Mouse (Mus musculus): ENCODE measurements around the gene Cyb5d1. TPM values are rescaled to one million over a fixed set of nuclear protein-coding genes. Genes with fewer than 3 reads are reported as not detected.
A peak's percentile ranks its signal among the peaks of the same experiment; 100 is the strongest.

Gene Cyb5d1
- polyA plus RNA-seq, 1 experiment, result 5.1 TPM

- under 1% methylated on average over 22 of the region's 34 CpGs for WGBS
- H3K27ac ChIP-seq (ENCODE audit: control insufficient read depth, insufficient read depth, low read depth, low read length, poor library complexity), result peak within 1 kb of the TSS; percentile 78
- TF ChIP-seq POLR2A (IDR thresholded peaks at IDR 0.05; ENCODE audit: borderline replicate concordance, control insufficient read depth, low read depth, low read length), result no peak
- no peak for TF ChIP-seq CTCF (IDR thresholded peaks at IDR 0.05; ENCODE audit: control insufficient read depth, insufficient read depth, low read length)
- peak within 1 kb of the TSS; percentile 89 for H3K4me3 ChIP-seq (replicated peaks; ENCODE audit: control insufficient read depth, low read depth, low read length)
- peaks cover 3% of the 10 kb centered on the region; the same call in 1 of the 2 replicates for H3K4me1 ChIP-seq (ENCODE audit: control insufficient read depth, insufficient read depth, low read length)
These were observed 26.0 kb downstream of the Cyb5d1 start, which contains the start of gene Chd3 for GRCm38 (mm10) chr11:69369215-69369989. TSS of gene Chd3 (minus strand) at chr11:69369406.

- peak overlapping the region; percentile 89 for H3K4me3 ChIP-seq (replicated peaks; ENCODE audit: control insufficient read depth, low read depth, low read length)
- TF ChIP-seq POLR2A (IDR thresholded peaks at IDR 0.05; ENCODE audit: borderline replicate concordance, control insufficient read depth, low read depth, low read length) (no peak), CTCF (IDR thresholded peaks at IDR 0.05; ENCODE audit: control insufficient read depth, insufficient read depth, low read length) (no peak)
- peak overlapping the region; percentile 78 for H3K27ac ChIP-seq (ENCODE audit: control insufficient read depth, insufficient read depth, low read depth, low read length, poor library complexity)
- H3K4me1 ChIP-seq (ENCODE audit: control insufficient read depth, insufficient read depth, low read length), result peaks cover 2% of the 10 kb centered on the region; the same call in 1 of the 2 replicates
- WGBS, result under 1% methylated on average over 91 of the region's 106 CpGs
These were observed 26.8 kb downstream of the Cyb5d1 start for GRCm38 (mm10) chr11:69368356-69369214.

DNA sequence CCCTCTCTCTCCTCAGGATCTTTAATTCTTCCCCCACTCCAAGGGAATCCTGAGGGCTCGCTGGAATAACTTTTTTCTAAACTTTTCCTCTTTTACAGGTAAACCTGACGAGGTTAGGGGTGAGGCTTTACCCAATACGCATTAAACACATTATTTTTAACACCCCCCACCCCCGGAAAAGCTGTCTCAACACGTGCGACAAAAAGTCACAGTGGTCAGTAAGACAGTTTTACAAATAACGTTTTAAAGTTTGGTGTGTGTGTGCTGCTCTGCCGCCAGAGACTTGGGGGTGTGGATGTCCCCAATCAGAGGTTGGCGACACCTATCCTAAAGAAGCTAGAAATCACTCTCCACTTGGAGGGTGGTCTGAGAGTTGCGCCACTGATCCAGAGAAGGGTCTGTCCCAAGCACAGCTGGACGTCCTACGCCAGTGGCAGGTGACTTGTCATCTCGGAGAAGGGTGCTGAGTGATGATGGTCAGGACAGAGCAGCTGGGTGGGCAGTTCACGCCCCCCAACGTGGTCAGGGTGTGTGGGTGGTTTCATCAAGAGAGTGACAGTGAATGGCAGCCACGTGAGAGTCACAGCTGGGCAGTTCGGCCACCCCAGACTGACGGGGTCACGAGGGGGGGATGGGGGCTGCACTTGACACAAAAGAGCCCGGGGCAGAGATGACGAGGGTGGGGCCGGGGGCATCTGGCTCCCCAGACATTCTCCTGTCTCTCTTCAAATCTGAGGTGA is 27.6 kb downstream of the Cyb5d1 start:
- Histone ChIP-seq H3K4me1 (ENCODE audit: control insufficient read depth, insufficient read depth, low read length) (peaks cover 2% of the 10 kb centered on the region; the same call in 1 of the 2 replicates), H3K4me3 (replicated peaks; ENCODE audit: control insufficient read depth, low read depth, low read length) (peak overlapping the region; percentile 58), H3K27ac (ENCODE audit: control insufficient read depth, insufficient read depth, low read depth, low read length, poor library complexity) (peak overlapping the region; percentile 36)
- under 1% methylated on average over 21 of the region's 22 CpGs for WGBS
- TF ChIP-seq CTCF (IDR thresholded peaks at IDR 0.05; ENCODE audit: control insufficient read depth, insufficient read depth, low read length) (no peak), POLR2A (IDR thresholded peaks at IDR 0.05; ENCODE audit: borderline replicate concordance, control insufficient read depth, low read depth, low read length) (no peak)

- WGBS, result under 1% methylated on average over 22 of the region's 22 CpGs
- H3K4me1 ChIP-seq (ENCODE audit: control insufficient read depth, insufficient read depth, low read length), result peaks cover 2% of the 10 kb centered on the region; the same call in 1 of the 2 replicates
- peak overlapping the region; percentile 9 for H3K27ac ChIP-seq (ENCODE audit: control insufficient read depth, insufficient read depth, low read depth, low read length, poor library complexity)
- H3K4me3 ChIP-seq (replicated peaks; ENCODE audit: control insufficient read depth, low read depth, low read length), result no peak overlapping the region
- TF ChIP-seq POLR2A (IDR thresholded peaks at IDR 0.05; ENCODE audit: borderline replicate concordance, control insufficient read depth, low read depth, low read length) (no peak), CTCF (IDR thresholded peaks at IDR 0.05; ENCODE audit: control insufficient read depth, insufficient read depth, low read length) (no peak)
These were observed 28.4 kb downstream of the Cyb5d1 start for GRCm38 (mm10) chr11:69366855-69367615.

GRCm38 (mm10) chr11:69366157-69366854 is 29.1 kb downstream of the Cyb5d1 start:
- TF ChIP-seq CTCF (IDR thresholded peaks at IDR 0.05; ENCODE audit: control insufficient read depth, insufficient read depth, low read length), result no peak
- peak; percentile 38; the same call in 1 of the 2 replicates for TF ChIP-seq POLR2A (IDR thresholded peaks at IDR 0.05; ENCODE audit: borderline replicate concordance, control insufficient read depth, low read depth, low read length)
- under 1% methylated on average over 26 of the region's 26 CpGs for WGBS

GRCm38 (mm10) chr11:69365722-69366121 is 29.7 kb downstream of the Cyb5d1 start:
- peaks cover 2% of the 10 kb centered on the region; the same call in 1 of the 2 replicates for H3K4me1 ChIP-seq (ENCODE audit: control insufficient read depth, insufficient read depth, low read length)
- WGBS, result 44% methylated on average over 6 of the region's 6 CpGs
- no peak for TF ChIP-seq CTCF (IDR thresholded peaks at IDR 0.05; ENCODE audit: control insufficient read depth, insufficient read depth, low read length)
- no peak for TF ChIP-seq POLR2A (IDR thresholded peaks at IDR 0.05; ENCODE audit: borderline replicate concordance, control insufficient read depth, low read depth, low read length)
- H3K27ac ChIP-seq (ENCODE audit: control insufficient read depth, insufficient read depth, low read depth, low read length, poor library complexity), result peak overlapping the region; percentile 82; the same call in 1 of the 2 replicates
- H3K4me3 ChIP-seq (replicated peaks; ENCODE audit: control insufficient read depth, low read depth, low read length), result no peak overlapping the region

More at GRCm38 (mm10) chr11:69366157-69366854, 29.1 kb downstream of the Cyb5d1 start:
- Histone ChIP-seq H3K4me1 (ENCODE audit: control insufficient read depth, insufficient read depth, low read length) (peaks cover 2% of the 10 kb centered on the region; the same call in 1 of the 2 replicates), H3K4me3 (replicated peaks; ENCODE audit: control insufficient read depth, low read depth, low read length) (peak overlapping the region; percentile 55), H3K27ac (ENCODE audit: control insufficient read depth, insufficient read depth, low read depth, low read length, poor library complexity) (peak overlapping the region; percentile 82)

Data from bone marrow, adult 2 months (tissue).